Comparison of ENCODE assay signal across 25 mouse cellular contexts in the genomic region with DNA sequence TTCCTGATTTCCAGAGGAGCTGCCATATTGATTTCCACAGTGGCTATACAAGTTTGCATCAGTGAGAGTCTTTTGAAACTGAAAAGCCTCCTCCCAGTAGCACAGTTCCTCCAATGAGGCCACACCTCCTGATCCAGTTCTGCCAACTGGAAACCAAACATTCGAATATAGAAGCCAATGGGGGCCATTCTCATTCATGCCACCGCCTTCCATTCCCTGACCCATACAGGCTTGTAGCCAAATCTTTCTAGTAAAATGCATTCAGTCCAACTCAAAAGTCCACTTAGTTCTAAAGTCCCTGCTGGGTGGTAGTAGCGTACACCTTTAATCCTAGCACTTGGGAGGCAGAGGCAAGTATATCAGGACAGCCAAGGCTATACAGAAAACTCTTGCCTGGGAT. TPM values are rescaled to one million over a fixed set of nuclear protein-coding genes. Genes with fewer than 3 reads are reported as not detected.
A peak's percentile ranks its signal among the peaks of the same experiment; 100 is the strongest.
DNase-seq lines count a peak whose midpoint lies in the region; ATAC-seq and TF ChIP-seq lines count a peak whose summit lies in the region.
"Had no signal": no experiment of that assay in that cellular context is flagged by ENCODE, and none has a peak within 500 bp of the region (broad histone marks: within the 10 kb centered on the region; RNA-seq: fewer than 3 reads in every experiment).

No protein-coding gene starts in this region.

- DNase-seq in kidney, adult 11 months = peak; percentile 34
- DNase-seq in kidney, adult 18-20 months = no peak
- peak; percentile 57 for DNase-seq in kidney, adult 9 months
- no peak for DNase-seq in liver, postnatal 0 days
- DNase-seq in liver = no peak
- no peak for DNase-seq in gastrocnemius, postnatal 36 days
- DNase-seq: adrenal gland, adult 8-10 months; adrenal gland, postnatal 25 days; cerebellum, adult 11-12 months; cerebellum, adult 2 months; cerebellum, adult 9-10 months; cerebellum, postnatal 10 days; cerebellum, postnatal 25 days; forebrain, postnatal 0 days had no signal

- H3K9ac ChIP-seq in kidney, embryonic 16.5 days (replicated peaks; ENCODE audit: low read length) = no peak overlapping the region
- H3K9ac ChIP-seq in liver, postnatal 0 days (replicated peaks) = no peak overlapping the region
- H3K9ac ChIP-seq: embryonic facial prominence, embryonic 12.5 days; forebrain, embryonic 13.5 days; forebrain, embryonic 15.5 days; forebrain, postnatal 0 days had no signal

- no peak overlapping the region for H3K4me3 ChIP-seq in kidney, embryonic 16.5 days (ENCODE audit: low read length)
- H3K4me3 ChIP-seq in liver, postnatal 0 days (ENCODE audit: low read depth, low read length) = no peak overlapping the region
- H3K4me3 ChIP-seq: embryonic facial prominence, embryonic 10.5 days; embryonic facial prominence, embryonic 12.5 days; forebrain, embryonic 13.5 days; forebrain, embryonic 15.5 days had no signal

- ATAC-seq in kidney, embryonic 16.5 days (ENCODE audit: low FRiP score, low TSS enrichment) = no peak
- ATAC-seq in liver, postnatal 0 days = peak; percentile 63
- ATAC-seq: activated CD4-positive, CD25-positive, alpha-beta regulatory T cell, adult 4 months; forebrain, embryonic 13.5 days; forebrain, embryonic 15.5 days; forebrain, postnatal 0 days had no signal

- peaks cover under 1% of the 10 kb centered on the region; the same call in 1 of the 2 replicates for H3K36me3 ChIP-seq in kidney, embryonic 16.5 days (ENCODE audit: insufficient read depth, low read length)
- no peaks in the 10 kb centered on the region for H3K36me3 ChIP-seq in liver, postnatal 0 days (replicated peaks; ENCODE audit: insufficient read depth, low read length)

- no peaks in the 10 kb centered on the region for H3K9me3 ChIP-seq in kidney, embryonic 16.5 days (ENCODE audit: low read length)
- H3K9me3 ChIP-seq in liver, postnatal 0 days (ENCODE audit: low read length) = no peaks in the 10 kb centered on the region
- H3K9me3 ChIP-seq: embryonic facial prominence, embryonic 10.5 days; embryonic facial prominence, embryonic 12.5 days; forebrain, embryonic 13.5 days; forebrain, embryonic 15.5 days had no signal

- TF ChIP-seq CTCF in liver, postnatal 0 days (IDR thresholded peaks at IDR 0.05; ENCODE audit: low read depth) = no peak

- no peaks in the 10 kb centered on the region for H3K4me1 ChIP-seq in kidney, embryonic 16.5 days (ENCODE audit: insufficient read depth, low read length)
- no peaks in the 10 kb centered on the region for H3K4me1 ChIP-seq in liver, postnatal 0 days (ENCODE audit: insufficient read depth)
- H3K4me1 ChIP-seq: embryonic facial prominence, embryonic 10.5 days; embryonic facial prominence, embryonic 12.5 days; forebrain, embryonic 13.5 days; forebrain, embryonic 15.5 days had no signal

- intact Hi-C loops in gastrocnemius, postnatal 36 days (cut with DNase I) = no loop called here

- H3K27me3 ChIP-seq in kidney, embryonic 16.5 days (ENCODE audit: insufficient read depth, low read length) = no peaks in the 10 kb centered on the region
- no peaks in the 10 kb centered on the region for H3K27me3 ChIP-seq in liver, postnatal 0 days (ENCODE audit: insufficient read depth, low read length)
- H3K27me3 ChIP-seq: embryonic facial prominence, embryonic 12.5 days; forebrain, embryonic 13.5 days; forebrain, embryonic 15.5 days had no signal

- H3K27ac ChIP-seq in kidney, embryonic 16.5 days (ENCODE audit: low read length) = no peak overlapping the region
- H3K27ac ChIP-seq in liver, postnatal 0 days (ENCODE audit: low read depth) = no peak overlapping the region
- H3K27ac ChIP-seq: embryonic facial prominence, embryonic 10.5 days; embryonic facial prominence, embryonic 12.5 days; forebrain, embryonic 13.5 days; forebrain, embryonic 15.5 days had no signal

- TF ChIP-seq EP300 in liver, postnatal 0 days (IDR thresholded peaks at IDR 0.05; ENCODE audit: low read depth) = no peak

- 86% methylated on average over 3 of the region's 3 CpGs for WGBS in kidney, embryonic 16.5 days
- 65% methylated on average over 3 of the region's 3 CpGs for WGBS in liver, postnatal 0 days (ENCODE audit: insufficient replicate concordance)

- H3K4me2 ChIP-seq in kidney, embryonic 16.5 days (replicated peaks; ENCODE audit: low read depth, low read length) = no peak overlapping the region
- no peak overlapping the region for H3K4me2 ChIP-seq in liver, postnatal 0 days (ENCODE audit: low read depth, low read length)
- H3K4me2 ChIP-seq: embryonic facial prominence, embryonic 12.5 days; forebrain, embryonic 13.5 days; forebrain, embryonic 15.5 days had no signal

RNA-seq across cellular contexts. Expression of gene Slc6a18, which starts 24.6 kb away (rescaled TPM):
- polyA plus RNA-seq in kidney, embryonic 16.5 days (2015; fragmentation: Nextera tagmentation; extraction: Ambion mirVana) = 34.6 and 38.4 TPM in 2 replicates
- not detected in 2 replicates for polyA plus RNA-seq in liver, postnatal 0 days (2015; fragmentation: Nextera tagmentation; extraction: Ambion mirVana)
- total RNA-seq in gastrocnemius, postnatal 36 days (2021) = not detected
- total RNA-seq: adrenal gland, adult 8-10 months; adrenal gland, postnatal 25 days; ES-E14; forebrain, postnatal 0 days; MEL had no signal
- polyA plus RNA-seq: activated CD4-positive, CD25-positive, alpha-beta regulatory T cell, adult 4 months; C2C12; cerebellum, adult 2 months; embryonic facial prominence, embryonic 10.5 days; embryonic facial prominence, embryonic 12.5 days; embryonic facial prominence, embryonic 14.5 days; forebrain, embryonic 11.5 days; forebrain, embryonic 13.5 days; forebrain, embryonic 15.5 days; forebrain, postnatal 0 days had no signal

RNA-seq across cellular contexts. Expression of gene Tert, which starts 26.6 kb away (rescaled TPM):
- polyA plus RNA-seq in kidney, embryonic 16.5 days (2015; fragmentation: Nextera tagmentation; extraction: Ambion mirVana) = 6.6 and 8.0 TPM in 2 replicates
- polyA plus RNA-seq in liver, postnatal 0 days (2015; fragmentation: Nextera tagmentation; extraction: Ambion mirVana) = 0.21 and 0.29 TPM in 2 replicates
- total RNA-seq in gastrocnemius, postnatal 36 days (2021) = under 1 TPM in 1 of 2 experiments, not detected in 1; 0.30 TPM

RNA-seq across cellular contexts. Expression of gene Clptm1l, which starts 49.5 kb away (rescaled TPM):
- polyA plus RNA-seq in kidney, embryonic 16.5 days (2015; fragmentation: Nextera tagmentation; extraction: Ambion mirVana) = 123 and 151 TPM in 2 replicates
- 49.2 and 54.3 TPM in 2 replicates for polyA plus RNA-seq in liver, postnatal 0 days (2015; fragmentation: Nextera tagmentation; extraction: Ambion mirVana)
- total RNA-seq in gastrocnemius, postnatal 36 days (2021) = 10 to 100 TPM; 28.8 to 30.1 TPM

RNA-seq across cellular contexts. Expression of gene Slc6a19, which starts 51.4 kb away (rescaled TPM):
- 2.1 and 2.3 TPM in 2 replicates for polyA plus RNA-seq in kidney, embryonic 16.5 days (2015; fragmentation: Nextera tagmentation; extraction: Ambion mirVana)
- polyA plus RNA-seq in liver, postnatal 0 days (2015; fragmentation: Nextera tagmentation; extraction: Ambion mirVana) = 1.3 and 1.4 TPM in 2 replicates
- total RNA-seq in gastrocnemius, postnatal 36 days (2021) = not detected
- total RNA-seq: MEL had no signal
- polyA plus RNA-seq: C2C12; forebrain, embryonic 11.5 days had no signal

Comparison
In these comparisons a context has a peak if more than half of its experiments do, and no peak if none do; other contexts are left out.
1. DNase-seq: peak in kidney, adult 11 months (single experiment) and kidney, adult 9 months (single experiment); none in kidney, adult 18-20 months (single experiment), liver, postnatal 0 days (single experiment), liver (single experiment) and gastrocnemius, postnatal 36 days (0 of 2).
2. RNA of gene Slc6a18, which starts 24.6 kb away (polyA plus RNA-seq): 34.6 to 38.4 TPM in kidney, embryonic 16.5 days; not detected in liver, postnatal 0 days; every median in the first group is over 10 times any median in the second.